Mouse (Mus musculus) 416B (cell line): ENCODE results near the gene Bsn.
"Not testable (repeated sequence)": the region's sequence is repeated elsewhere in the genome, so short reads cannot be mapped to it uniquely, and the experiment has no call there.

Source experiments
- DNase-seq: peaks from one replicate; pipeline ENCODE4 v3.0.0; 2011; ENCODE audit warnings: low read depth

Gene Bsn

DNA sequence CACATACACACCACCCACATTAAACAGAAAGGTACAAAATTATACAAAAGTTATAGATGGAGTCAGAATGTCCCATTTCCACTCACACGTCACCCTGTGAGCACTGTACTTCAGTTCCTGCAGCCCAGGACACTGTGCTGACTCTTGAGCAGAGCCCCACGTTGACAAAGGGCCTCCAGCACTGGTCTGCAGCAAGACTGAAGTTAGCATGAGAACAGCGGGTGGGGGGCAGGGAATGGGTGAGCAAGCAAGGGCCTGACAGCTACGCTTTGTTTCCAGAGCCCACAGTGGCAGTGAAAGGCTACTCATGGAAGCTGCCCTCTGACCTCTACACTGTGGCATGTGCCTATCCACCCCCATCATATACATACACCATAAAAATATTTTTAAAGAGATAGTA lies 40.4 kb downstream of the Bsn start:
- DNase-seq = no peak

GRCm38 (mm10) chr9:108147606-108148005 lies 42.6 kb downstream of the Bsn start:
- no peak for DNase-seq

DNA sequence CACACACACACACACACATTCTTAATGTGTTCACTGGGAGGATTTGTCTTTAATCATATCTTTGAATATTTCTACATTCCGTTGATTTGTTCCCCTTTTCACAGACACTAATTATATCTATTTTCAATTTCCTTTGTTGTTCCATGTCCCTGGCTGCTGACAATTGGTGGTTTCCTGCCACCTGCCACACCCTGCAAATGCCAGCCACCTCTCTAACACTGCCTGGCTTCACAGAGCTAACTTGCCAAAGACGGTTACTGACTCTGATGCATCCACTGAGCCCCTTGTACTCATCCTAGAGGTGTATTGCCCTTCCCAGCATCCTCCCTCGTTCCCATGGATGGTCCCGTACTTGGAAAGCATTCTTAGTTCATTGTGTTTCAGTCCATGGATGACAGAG lies 43.7 kb downstream of the Bsn start:
- peak; percentile 48 for DNase-seq

DNA sequence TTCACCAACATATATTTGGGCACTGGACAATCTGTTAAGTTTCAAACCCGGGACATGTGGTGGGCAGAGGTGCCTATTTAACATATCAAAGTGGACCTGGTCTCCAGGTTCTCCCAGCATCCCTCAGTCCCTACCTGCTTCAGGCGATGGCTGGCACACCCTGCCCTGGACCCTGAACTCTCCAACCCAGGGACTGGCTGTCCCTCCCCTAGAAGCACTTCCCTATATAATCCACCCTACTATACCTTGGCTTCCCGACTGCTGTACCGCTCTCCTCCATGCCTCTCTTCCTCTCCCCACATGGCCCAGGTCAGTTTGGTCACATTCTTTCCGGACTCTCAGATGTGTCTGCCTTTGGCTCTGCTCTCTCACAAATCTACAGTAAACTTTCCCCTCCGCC lies 44.4 kb downstream of the Bsn start:
- no peak for DNase-seq

DNA sequence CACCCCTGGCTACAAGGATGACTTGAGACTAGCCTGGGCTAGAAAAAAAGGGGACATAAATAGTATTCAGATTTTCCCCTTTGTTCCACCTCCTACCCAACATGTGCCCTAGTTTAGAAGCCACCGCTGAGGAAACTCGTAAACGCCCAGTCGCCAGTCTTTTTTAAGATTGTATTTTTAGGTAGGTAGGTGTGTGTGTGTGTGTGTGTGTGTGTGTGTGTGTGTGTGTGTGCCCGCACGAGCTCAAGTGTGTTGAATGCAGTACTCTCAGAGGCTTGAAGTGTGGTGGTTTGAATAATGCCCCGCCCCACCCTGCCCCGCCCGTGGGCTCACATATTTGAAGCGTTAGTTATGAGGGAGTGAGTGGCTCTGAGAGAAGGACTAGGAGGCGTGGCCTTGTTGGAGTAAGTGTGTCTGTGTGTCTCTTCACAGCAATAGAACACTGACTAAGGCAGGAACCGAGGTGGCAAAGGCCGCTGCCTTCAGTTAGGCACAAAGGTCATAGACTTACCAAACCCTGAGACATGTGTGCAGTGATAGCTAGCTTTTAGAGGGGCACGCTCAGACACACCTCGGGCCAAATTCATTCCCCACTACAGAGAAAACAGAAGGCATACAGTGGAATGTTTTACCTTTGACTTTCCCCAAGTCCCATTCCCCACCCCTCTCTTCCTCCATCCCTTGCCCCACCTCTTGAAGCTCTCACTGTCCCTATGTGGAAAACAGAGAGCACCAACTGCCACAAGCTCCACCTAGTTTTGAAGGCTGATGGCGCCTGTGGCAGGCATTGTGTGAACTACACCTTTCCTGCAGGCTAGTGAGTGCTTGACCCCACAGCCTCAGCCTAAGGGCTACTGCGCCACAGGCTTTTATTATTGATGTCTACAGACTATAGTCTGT lies 45.6 kb downstream of the Bsn start:
- DNase-seq = no peak

DNA sequence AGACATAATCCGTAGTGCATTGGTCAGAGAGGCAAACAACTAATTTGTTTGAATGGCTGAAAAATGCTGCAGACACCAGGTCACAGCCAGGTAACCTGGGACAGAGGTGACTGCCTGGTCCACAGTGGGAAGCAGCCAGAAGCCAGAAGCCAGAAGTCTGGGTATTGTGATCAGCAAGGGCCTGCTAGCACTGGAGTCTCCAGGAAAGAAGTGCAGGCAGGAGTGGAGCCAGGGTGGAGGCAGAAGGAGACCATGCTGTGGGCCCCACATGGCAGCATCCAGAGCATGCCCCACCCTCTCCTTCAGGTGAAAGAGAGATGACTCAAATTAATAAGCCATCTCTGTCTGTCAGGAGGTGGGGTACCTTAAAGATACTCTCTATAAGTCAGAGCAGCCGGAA lies 46.7 kb downstream of the Bsn start:
- no peak for DNase-seq

GRCm38 (mm10) chr9:108141387-108141786 lies 48.8 kb downstream of the Bsn start:
- no peak for DNase-seq

GRCm38 (mm10) chr9:108139963-108140695 lies 50.1 kb downstream of the Bsn start:
- peak; percentile 69 for DNase-seq

GRCm38 (mm10) chr9:108139169-108139962 lies 50.8 kb downstream of the Bsn start:
- DNase-seq = no peak

GRCm38 (mm10) chr9:108138118-108138517 lies 52.1 kb downstream of the Bsn start:
- DNase-seq = no peak

GRCm38 (mm10) chr9:108137523-108137922 lies 52.7 kb downstream of the Bsn start:
- DNase-seq = peak; percentile 32

GRCm38 (mm10) chr9:108136930-108137462 lies 53.2 kb downstream of the Bsn start:
- DNase-seq = no peak

DNA sequence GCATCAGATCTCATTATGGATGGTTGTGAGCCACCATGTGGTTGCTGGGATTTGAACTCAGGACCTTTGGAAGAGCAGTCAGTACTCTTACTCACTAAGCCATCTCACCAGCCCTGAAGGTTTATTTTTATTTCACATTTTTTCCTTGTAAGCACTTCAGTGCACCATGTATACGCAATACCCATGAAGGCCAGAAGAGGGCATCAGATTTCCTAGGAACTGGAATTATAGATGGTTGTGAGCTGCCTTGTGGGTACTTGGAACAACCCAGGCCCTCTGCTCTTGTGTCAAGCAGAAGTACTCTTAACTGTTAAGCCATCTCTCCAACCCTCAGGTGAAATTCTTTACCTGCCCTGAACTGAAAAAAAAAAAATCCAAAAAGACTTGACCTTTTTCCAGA lies 54.0 kb downstream of the Bsn start:
- DNase-seq = peak; percentile 76

DNA sequence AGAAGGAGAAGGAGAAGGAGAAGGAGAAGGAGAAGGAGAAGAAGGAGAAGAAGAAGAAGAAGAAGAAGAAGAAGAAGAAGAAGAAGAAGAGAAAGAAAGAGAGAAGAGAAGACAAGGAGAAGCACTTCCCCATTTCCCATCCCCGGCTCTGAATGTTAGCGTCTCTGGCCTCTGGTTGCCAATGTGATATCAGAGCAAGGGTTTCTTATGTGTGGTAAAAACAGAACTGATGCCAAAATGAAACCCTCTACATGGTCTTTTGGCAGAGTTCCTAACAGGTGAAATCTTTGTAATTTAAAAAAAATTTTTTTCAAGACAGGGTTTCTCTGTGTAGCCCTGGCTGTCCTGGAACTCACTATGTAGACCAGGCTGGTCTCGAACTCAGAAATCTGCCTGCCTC lies 54.5 kb downstream of the Bsn start:
- not testable (repeated sequence) for DNase-seq

DNA sequence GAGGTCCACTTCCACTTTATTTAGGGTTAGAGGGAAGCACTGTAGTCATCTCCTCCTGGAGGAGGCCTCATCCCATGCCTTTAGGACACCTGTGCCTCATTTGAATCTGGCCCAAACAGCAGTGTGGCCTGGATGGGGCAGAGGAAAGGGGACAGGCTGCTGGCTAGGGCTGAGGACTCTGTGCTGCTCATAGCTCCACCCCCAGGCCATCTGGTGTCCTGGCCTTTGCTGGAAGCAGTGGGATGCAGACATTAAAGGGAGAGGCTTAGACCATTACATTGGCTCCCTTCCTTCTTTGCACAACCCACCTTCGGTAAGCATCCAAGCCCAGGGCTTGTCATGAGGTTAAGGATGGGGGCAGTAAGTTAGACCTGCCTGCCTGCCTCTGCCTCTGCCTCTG lies 56.7 kb downstream of the Bsn start:
- no peak for DNase-seq

GRCm38 (mm10) chr9:108132373-108132772 lies 57.8 kb downstream of the Bsn start:
- no peak for DNase-seq

GRCm38 (mm10) chr9:108131502-108131901 lies 58.7 kb downstream of the Bsn start:
- no peak for DNase-seq

GRCm38 (mm10) chr9:108129042-108129948 lies 60.9 kb downstream of the Bsn start:
- DNase-seq = no peak

- DNase-seq = peak; percentile 24
Observed at GRCm38 (mm10) chr9:108128248-108128647, 61.9 kb downstream of the Bsn start.

GRCm38 (mm10) chr9:108126436-108127180 lies 63.6 kb downstream of the Bsn start:
- no peak for DNase-seq
